Mouse (Mus musculus): ENCODE measurements around the gene Flcn. TPM values are rescaled to one million over a fixed set of nuclear protein-coding genes. Genes with fewer than 3 reads are reported as not detected.
A peak's percentile ranks its signal among the peaks of the same experiment; 100 is the strongest.
"Not testable (repeated sequence)": the region's sequence is repeated elsewhere in the genome, so short reads cannot be mapped to it uniquely, and the experiment has no call there.

Gene Flcn
- 27.8 and 30.6 TPM in 2 replicates for polyA plus RNA-seq (2015; fragmentation: Nextera tagmentation; extraction: Ambion mirVana)

- peaks cover 11% of the 10 kb centered on the region for H3K4me1 ChIP-seq
- H3K27ac ChIP-seq, result peak within 1 kb of the TSS; percentile 98
- H3K9me3 ChIP-seq, result no peaks in the 10 kb centered on the region
- peak; percentile 93 for ATAC-seq (ENCODE audit: insufficient read depth, low FRiP score, low read depth)
- H3K4me2 ChIP-seq, result peak within 1 kb of the TSS; percentile 81
- peak within 1 kb of the TSS; percentile 91 for H3K4me3 ChIP-seq (replicated peaks)
- under 1% methylated on average over 52 of the region's 52 CpGs for WGBS
- peak within 1 kb of the TSS; percentile 94 for H3K9ac ChIP-seq
- H3K27me3 ChIP-seq (replicated peaks), result no peaks in the 10 kb centered on the region
- peaks cover 17% of the 10 kb centered on the region for H3K36me3 ChIP-seq
Observed at GRCm38 (mm10) chr11:59809670-59810474, at the start of gene Flcn. Gene Flcn, minus strand, starts transcription at chr11:59810016.

DNA sequence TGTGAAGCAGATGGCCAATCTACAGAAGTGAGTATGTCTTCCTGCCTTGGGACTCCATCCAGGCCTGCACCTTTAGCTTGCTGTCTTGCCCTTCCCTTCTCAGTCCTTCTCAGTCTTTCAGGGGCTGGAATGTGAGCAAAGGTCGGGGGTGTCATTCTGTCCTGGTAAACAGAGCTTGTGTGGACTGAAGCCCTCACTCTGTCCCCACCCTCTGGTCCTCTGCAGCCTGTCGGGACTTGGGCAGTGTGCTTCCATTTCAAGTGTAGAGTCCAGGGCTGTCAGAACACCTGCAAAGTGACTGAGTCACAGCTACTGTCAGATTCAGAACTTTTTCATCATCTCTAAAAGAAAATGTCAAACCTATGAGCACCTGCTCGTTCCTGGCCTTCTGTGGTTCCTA lies 43.0 kb upstream of the Flcn start:
- Histone ChIP-seq H3K9me3 (no peaks in the 10 kb centered on the region), H3K4me1 (peaks cover 3% of the 10 kb centered on the region; the same call in 1 of the 2 replicates), H3K4me2 (no peak overlapping the region), H3K9ac (no peak overlapping the region), H3K4me3 (replicated peaks) (no peak overlapping the region), H3K27me3 (replicated peaks) (no peaks in the 10 kb centered on the region), H3K36me3 (no peaks in the 10 kb centered on the region), H3K27ac (no peak overlapping the region)
- no peak for ATAC-seq (ENCODE audit: insufficient read depth, low FRiP score, low read depth)
- WGBS, result 51% methylated on average over 3 of the region's 3 CpGs

DNA sequence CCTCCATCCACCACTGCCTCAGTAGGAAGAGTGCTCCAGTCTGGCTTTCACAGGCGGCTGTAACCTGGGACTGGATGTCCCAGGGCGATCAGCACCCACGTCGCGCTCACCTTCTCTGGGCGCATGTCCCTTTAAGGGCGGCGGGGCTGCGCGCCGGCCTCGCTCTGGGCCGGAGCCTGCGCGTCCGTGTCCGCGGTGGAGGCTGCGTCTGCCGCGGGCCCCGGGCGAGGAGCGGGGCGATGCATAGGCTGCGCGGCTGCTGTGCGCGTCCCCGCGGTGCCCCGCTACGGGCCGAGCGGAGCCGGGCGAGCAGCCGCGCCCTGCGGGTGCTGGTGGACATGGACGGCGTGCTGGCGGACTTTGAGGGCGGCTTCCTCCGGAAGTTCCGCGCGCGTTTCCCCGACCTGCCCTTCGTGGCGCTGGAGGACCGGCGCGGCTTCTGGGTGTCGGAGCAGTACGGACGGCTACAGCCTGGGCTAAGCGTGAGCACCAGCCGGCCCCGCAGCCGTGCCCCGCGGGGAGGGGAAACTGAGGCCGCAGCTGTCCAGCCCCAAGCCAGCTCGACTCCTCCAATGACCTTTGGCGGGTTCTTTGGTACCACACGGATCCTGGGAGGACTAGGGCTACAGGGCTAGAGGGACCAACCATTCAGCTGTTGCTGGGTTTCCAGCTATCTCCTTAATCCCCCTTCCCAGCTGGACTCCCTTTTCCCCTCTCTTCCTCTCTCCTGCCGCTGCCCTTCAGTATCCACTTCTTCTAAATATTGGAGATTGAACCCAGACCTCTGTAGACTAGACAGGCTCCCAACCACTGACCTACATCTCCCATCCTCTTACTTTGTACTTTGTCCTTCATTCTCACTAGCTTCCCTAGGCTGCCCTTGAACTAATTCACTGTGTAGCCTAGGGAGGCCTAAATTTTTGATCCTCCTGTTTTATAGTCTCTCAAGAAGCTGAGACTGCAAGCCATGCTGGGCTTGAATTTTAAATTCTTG lies 38.4 kb upstream of the Flcn start:
- under 1% methylated on average over 58 of the region's 69 CpGs for WGBS
- Histone ChIP-seq H3K36me3 (no peaks in the 10 kb centered on the region), H3K9ac (peak overlapping the region; percentile 82), H3K9me3 (no peaks in the 10 kb centered on the region), H3K27ac (peak overlapping the region; percentile 89), H3K4me1 (peaks cover 6% of the 10 kb centered on the region; the same call in 1 of the 2 replicates), H3K4me2 (peak overlapping the region; percentile 74), H3K27me3 (replicated peaks) (no peaks in the 10 kb centered on the region), H3K4me3 (replicated peaks) (peak overlapping the region; percentile 74)
- peak; percentile 86 for ATAC-seq (ENCODE audit: insufficient read depth, low FRiP score, low read depth)

DNA sequence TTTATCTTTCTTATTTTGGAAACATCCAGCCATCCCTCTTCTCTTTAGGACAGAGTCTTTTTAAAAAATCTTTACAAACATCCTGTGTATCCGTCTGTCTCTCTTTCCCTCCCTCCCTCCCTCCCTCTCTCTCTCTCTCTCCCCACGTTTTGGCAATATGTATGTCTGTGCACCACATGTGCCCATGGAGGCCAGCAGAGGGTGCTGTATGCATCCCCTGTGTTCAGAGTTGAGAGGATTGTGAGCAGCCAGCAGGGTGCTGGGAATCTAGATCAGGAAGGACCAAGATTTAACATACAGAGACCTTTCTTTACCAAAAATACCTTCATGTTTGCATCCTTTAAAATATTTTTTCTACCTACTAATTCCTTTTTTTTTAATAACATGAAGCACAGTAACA lies 37.3 kb upstream of the Flcn start:
- no peak overlapping the region for H3K9ac ChIP-seq
- H3K27ac ChIP-seq, result no peak overlapping the region
- ATAC-seq (ENCODE audit: insufficient read depth, low FRiP score, low read depth), result no peak
- H3K36me3 ChIP-seq, result no peaks in the 10 kb centered on the region
- H3K4me1 ChIP-seq, result peaks cover 6% of the 10 kb centered on the region; the same call in 1 of the 2 replicates
- WGBS, result 11% methylated on average over 2 of the region's 2 CpGs
- H3K27me3 ChIP-seq (replicated peaks), result no peaks in the 10 kb centered on the region
- no peaks in the 10 kb centered on the region for H3K9me3 ChIP-seq
- 0 out of 2 replicates have a peak overlapping the region, but pooled peaks have one; percentile 7 for H3K4me3 ChIP-seq (replicated peaks)
- peak overlapping the region; percentile 22; the same call in 1 of the 2 replicates for H3K4me2 ChIP-seq

DNA sequence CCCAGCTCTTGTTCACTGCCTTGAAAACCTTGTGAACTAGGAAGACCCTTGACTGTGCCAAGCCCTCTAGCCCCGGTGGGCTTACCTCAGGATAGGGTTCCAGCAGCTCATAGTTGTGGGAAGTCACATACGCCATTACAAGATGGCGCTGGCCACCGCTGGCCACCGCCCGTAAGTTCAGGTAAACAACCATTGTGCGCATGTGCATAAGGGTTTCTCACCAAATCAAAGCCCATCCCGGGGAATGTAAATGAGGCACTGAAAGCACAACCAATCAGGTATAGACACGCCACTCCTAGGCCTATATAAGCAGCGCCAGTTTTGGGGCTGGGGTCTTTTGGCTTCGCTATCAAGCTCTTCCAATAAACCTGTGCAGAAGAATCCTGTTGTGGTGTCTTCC lies 36.5 kb upstream of the Flcn start:
- Histone ChIP-seq H3K4me1 (peaks cover 6% of the 10 kb centered on the region; the same call in 1 of the 2 replicates), H3K27me3 (replicated peaks) (no peaks in the 10 kb centered on the region), H3K36me3 (no peaks in the 10 kb centered on the region), H3K27ac (no peak overlapping the region), H3K4me3 (replicated peaks) (no peak overlapping the region), H3K4me2 (no peak overlapping the region), H3K9ac (no peak overlapping the region), H3K9me3 (no peaks in the 10 kb centered on the region)
- 93% methylated on average over 11 of the region's 11 CpGs for WGBS
- no peak for ATAC-seq (ENCODE audit: insufficient read depth, low FRiP score, low read depth)

- under 1% methylated on average over 43 of the region's 43 CpGs for WGBS
Observed at GRCm38 (mm10) chr11:59839459-59840126, 29.8 kb upstream of the Flcn start, which contains the start of gene Cops3. Gene Cops3, minus strand, starts transcription at chr11:59839838.

GRCm38 (mm10) chr11:59839008-59839458 lies 29.2 kb upstream of the Flcn start, which contains the start of gene Nt5m:
Gene Nt5m, plus strand, starts transcription at chr11:59839447.
- under 1% methylated on average over 24 of the region's 24 CpGs for WGBS
- peaks cover 7% of the 10 kb centered on the region; the same call in 1 of the 2 replicates for H3K36me3 ChIP-seq

More at GRCm38 (mm10) chr11:59839459-59840126, 29.8 kb upstream of the Flcn start, which contains the start of gene Cops3:
- peak; percentile 95 for ATAC-seq (ENCODE audit: insufficient read depth, low FRiP score, low read depth)
- Histone ChIP-seq H3K4me2 (peak within 1 kb of the TSS; percentile 56), H3K27me3 (replicated peaks) (no peaks in the 10 kb centered on the region), H3K27ac (peak within 1 kb of the TSS; percentile 98), H3K4me3 (replicated peaks) (peak within 1 kb of the TSS; percentile 97), H3K9me3 (no peaks in the 10 kb centered on the region), H3K36me3 (peaks cover 6% of the 10 kb centered on the region; the same call in 1 of the 2 replicates), H3K4me1 (peaks cover 11% of the 10 kb centered on the region), H3K9ac (peak within 1 kb of the TSS; percentile 89)

DNA sequence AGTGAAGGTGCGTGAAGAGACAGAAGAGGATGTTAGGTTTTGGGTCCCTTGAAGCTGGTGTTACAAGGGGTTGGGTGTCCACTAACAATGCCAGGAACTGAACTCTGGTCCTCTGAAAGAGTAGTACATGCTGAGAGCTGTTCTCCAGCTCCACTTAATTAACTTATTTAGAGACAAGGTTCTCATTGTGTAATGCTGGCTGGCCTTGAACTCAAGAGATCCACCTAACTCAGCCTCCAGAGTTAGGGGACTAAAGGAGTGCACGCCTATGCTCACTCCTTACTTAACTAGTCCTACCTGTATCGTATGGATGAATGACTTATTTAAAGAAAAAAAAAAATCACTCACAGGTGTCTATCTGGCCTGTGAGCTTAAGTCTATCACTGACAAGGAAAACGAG lies 28.6 kb upstream of the Flcn start:
- H3K27ac ChIP-seq, result no peak overlapping the region
- 48% methylated on average over 4 of the region's 4 CpGs for WGBS
- peaks cover 11% of the 10 kb centered on the region for H3K4me1 ChIP-seq
- H3K4me2 ChIP-seq, result peak overlapping the region; percentile 56
- no peaks in the 10 kb centered on the region for H3K27me3 ChIP-seq (replicated peaks)
- H3K9me3 ChIP-seq, result no peaks in the 10 kb centered on the region
- H3K36me3 ChIP-seq, result peaks cover 10% of the 10 kb centered on the region; the same call in 1 of the 2 replicates
- H3K4me3 ChIP-seq (replicated peaks), result peak overlapping the region; percentile 97
- peak overlapping the region; percentile 27; the same call in 1 of the 2 replicates for H3K9ac ChIP-seq
- ATAC-seq (ENCODE audit: insufficient read depth, low FRiP score, low read depth), result no peak

More at GRCm38 (mm10) chr11:59839008-59839458, 29.2 kb upstream of the Flcn start, which contains the start of gene Nt5m:
- H3K9ac ChIP-seq, result peak within 1 kb of the TSS; percentile 89
- peak within 1 kb of the TSS; percentile 98 for H3K27ac ChIP-seq
- H3K27me3 ChIP-seq (replicated peaks), result no peaks in the 10 kb centered on the region
- peak within 1 kb of the TSS; percentile 97 for H3K4me3 ChIP-seq (replicated peaks)
- H3K9me3 ChIP-seq, result no peaks in the 10 kb centered on the region
- ATAC-seq (ENCODE audit: insufficient read depth, low FRiP score, low read depth), result peak; percentile 97
- H3K4me2 ChIP-seq, result peak within 1 kb of the TSS; percentile 56
- H3K4me1 ChIP-seq, result peaks cover 11% of the 10 kb centered on the region

DNA sequence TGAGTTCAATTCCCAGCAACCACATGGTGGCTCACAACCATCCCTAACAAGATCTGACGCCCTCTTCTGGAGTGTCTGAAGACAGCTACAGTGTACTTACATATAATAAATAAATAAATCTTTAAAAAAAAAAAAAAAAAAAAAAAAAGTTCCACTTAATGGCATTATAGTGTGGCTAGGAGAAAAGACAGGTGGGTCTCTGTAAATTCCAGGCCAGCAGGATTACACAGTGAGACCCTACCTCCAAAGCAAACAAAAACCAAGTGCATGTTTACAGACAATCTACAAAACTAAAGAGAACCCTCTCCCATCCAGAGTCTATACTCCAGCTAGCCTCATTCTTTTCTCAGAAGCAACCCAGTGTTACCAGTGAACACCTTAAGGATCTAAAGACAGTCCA lies 28.0 kb upstream of the Flcn start:
- H3K27me3 ChIP-seq (replicated peaks); H3K9ac ChIP-seq; H3K27ac ChIP-seq; H3K36me3 ChIP-seq; ATAC-seq (ENCODE audit: insufficient read depth, low FRiP score, low read depth); H3K9me3 ChIP-seq: not testable (repeated sequence)
- Histone ChIP-seq H3K4me1 (peaks cover 11% of the 10 kb centered on the region), H3K4me3 (replicated peaks) (peak overlapping the region; percentile 97; the same call in 1 of the 2 replicates), H3K4me2 (peak overlapping the region; percentile 56; the same call in 1 of the 2 replicates)
- WGBS, result 80% methylated on average over 1 of the region's 1 CpGs

GRCm38 (mm10) chr11:59821625-59822024 lies 11.8 kb upstream of the Flcn start:
- no peak overlapping the region for H3K4me2 ChIP-seq
- H3K36me3 ChIP-seq, result peaks cover 79% of the 10 kb centered on the region
- no peaks in the 10 kb centered on the region for H3K4me1 ChIP-seq
- H3K27me3 ChIP-seq (replicated peaks), result no peaks in the 10 kb centered on the region
- WGBS, result 83% methylated on average over 3 of the region's 3 CpGs
- no peak overlapping the region for H3K4me3 ChIP-seq (replicated peaks)
- no peak overlapping the region for H3K9ac ChIP-seq
- no peak overlapping the region for H3K27ac ChIP-seq
- H3K9me3 ChIP-seq, result no peaks in the 10 kb centered on the region
- ATAC-seq (ENCODE audit: insufficient read depth, low FRiP score, low read depth), result no peak

DNA sequence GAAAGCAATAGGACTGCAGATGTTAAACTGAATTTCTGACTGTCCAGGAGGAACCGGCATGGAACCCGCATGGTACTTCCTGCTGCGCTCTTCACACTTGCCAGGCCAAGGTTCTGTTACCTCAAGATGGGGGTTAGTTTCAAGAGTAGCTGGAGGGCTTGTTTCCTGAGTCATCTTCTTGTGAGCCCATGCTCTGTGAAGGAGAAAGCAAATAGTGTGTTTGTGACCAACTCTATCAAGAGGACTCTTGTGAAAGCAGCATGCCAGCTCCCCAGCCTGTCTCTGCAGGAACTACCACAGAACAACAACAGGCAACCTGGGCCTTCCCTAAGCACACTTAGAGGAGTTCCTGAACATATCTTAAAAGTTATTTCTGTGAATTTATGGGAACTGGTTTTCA lies 8.1 kb upstream of the Flcn start:
- 95% methylated on average over 3 of the region's 3 CpGs for WGBS
- H3K4me3 ChIP-seq (replicated peaks), result no peak overlapping the region
- no peaks in the 10 kb centered on the region for H3K27me3 ChIP-seq (replicated peaks)
- ATAC-seq (ENCODE audit: insufficient read depth, low FRiP score, low read depth), result no peak
- H3K9me3 ChIP-seq, result no peaks in the 10 kb centered on the region
- H3K36me3 ChIP-seq, result peaks cover 56% of the 10 kb centered on the region
- H3K27ac ChIP-seq, result no peak overlapping the region
- no peak overlapping the region for H3K9ac ChIP-seq
- H3K4me1 ChIP-seq, result no peaks in the 10 kb centered on the region
- H3K4me2 ChIP-seq, result no peak overlapping the region
